14 mouse cellular contexts compared by ENCODE assay signal in genomic region chr13:100684355-100684754, GRCm38 (mm10). TPM values are rescaled to one million over a fixed set of nuclear protein-coding genes. Genes with fewer than 3 reads are reported as not detected.
DNase-seq lines count a peak whose midpoint lies in the region; ATAC-seq and TF ChIP-seq lines count a peak whose summit lies in the region.
"Had no signal": no experiment of that assay in that cellular context is flagged by ENCODE, and none has a peak within 500 bp of the region (broad histone marks: within the 10 kb centered on the region; RNA-seq: fewer than 3 reads in every experiment).

No protein-coding gene starts in this region.

- no peak overlapping the region for H3K4me2 ChIP-seq in liver, embryonic 12.5 days
- no peak overlapping the region; the same call in 1 of the 2 replicates for H3K4me2 ChIP-seq in CH12.LX (ENCODE audit: insufficient read depth, low read depth, poor library complexity, severe bottlenecking)
- H3K4me2 ChIP-seq in hindbrain, embryonic 13.5 days: no peak overlapping the region

- no peak for ATAC-seq in liver, embryonic 12.5 days
- ATAC-seq in megakaryocyte progenitor cell, adult 5-6 weeks (replicated peaks; ENCODE audit: poor library complexity): peak; percentile 94
- ATAC-seq in hindbrain, embryonic 13.5 days (ENCODE audit: low FRiP score): no peak

- H3K9me3 ChIP-seq in liver, embryonic 12.5 days (replicated peaks): no peaks in the 10 kb centered on the region
- H3K9me3 ChIP-seq in CH12.LX (replicated peaks; ENCODE audit: low read length): no peaks in the 10 kb centered on the region
- H3K9me3 ChIP-seq in hindbrain, embryonic 13.5 days: no peaks in the 10 kb centered on the region
- H3K9me3 ChIP-seq: megakaryocyte, embryonic 14.5 days had no signal

- TF ChIP-seq RAD21 in CH12.LX (IDR thresholded peaks at IDR 0.05; ENCODE audit: low read depth, low read length): peak; percentile 66

- no peak for TF ChIP-seq POLR2A in CH12.LX (IDR thresholded peaks at IDR 0.05; ENCODE audit: low read depth, low read length)
- no peak for TF ChIP-seq POLR2A in bone marrow macrophage, adult 2 months (IDR thresholded peaks at IDR 0.05; ENCODE audit: borderline replicate concordance, low read depth, low read length)

- peaks cover 11% of the 10 kb centered on the region for H3K36me3 ChIP-seq in liver, embryonic 12.5 days
- no peaks in the 10 kb centered on the region for H3K36me3 ChIP-seq in CH12.LX (replicated peaks in 1 of 2; ENCODE audit: control insufficient read depth in 1 of 2, insufficient read depth in 1 of 2, low read length in 1 of 2)
- no peaks in the 10 kb centered on the region for H3K36me3 ChIP-seq in hindbrain, embryonic 13.5 days

- H3K9ac ChIP-seq in liver, embryonic 12.5 days: no peak overlapping the region
- no peak overlapping the region for H3K9ac ChIP-seq in CH12.LX (ENCODE audit: insufficient read depth, low read depth)
- no peak overlapping the region for H3K9ac ChIP-seq in hindbrain, embryonic 13.5 days

- no peak for TF ChIP-seq EP300 in CH12.LX (IDR thresholded peaks at IDR 0.05; ENCODE audit: low read length)

- in situ Hi-C loops in CH12.LX (cut with MboI; ENCODE audit: low pct_ligation_motif_present, low pct_unique_long_range_greater_than_20kb, low sequenced_read_pairs): no loop called here

- WGBS in liver, embryonic 12.5 days (ENCODE audit: insufficient replicate concordance): 71% methylated on average over 2 of the region's 2 CpGs
- 72% methylated on average over 2 of the region's 2 CpGs for WGBS in hindbrain, embryonic 13.5 days

- H3K27ac ChIP-seq in liver, embryonic 12.5 days: no peak overlapping the region
- no peak overlapping the region for H3K27ac ChIP-seq in CH12.LX (ENCODE audit: insufficient read depth, low read depth)
- no peak overlapping the region for H3K27ac ChIP-seq in bone marrow macrophage, adult 2 months (ENCODE audit: insufficient read depth, low read depth, low read length)
- no peak overlapping the region for H3K27ac ChIP-seq in hindbrain, embryonic 13.5 days

- peak; percentile 46 for DNase-seq in liver
- peak; percentile 60 for DNase-seq in CH12.LX (ENCODE audit: extremely low read depth)
- DNase-seq in right cerebral cortex, postnatal 10 days (ENCODE audit: low spot score in 2 of 2): no peak
- DNase-seq in left cerebral cortex, adult 8-10 months (ENCODE audit: low spot score in 2 of 2): no peak
- DNase-seq: cerebellum, adult 8-10 months; heart, postnatal 4 days; kidney, postnatal 10 days; left cerebral cortex, postnatal 4 days; right cerebral cortex, postnatal 25 days had no signal

- no peaks in the 10 kb centered on the region for H3K79me2 ChIP-seq in CH12.LX (replicated peaks; ENCODE audit: control insufficient read depth, extremely low read depth, insufficient read depth, poor library complexity, severe bottlenecking)

- no peaks in the 10 kb centered on the region for H3K4me1 ChIP-seq in liver, embryonic 12.5 days
- H3K4me1 ChIP-seq in CH12.LX (ENCODE audit: control insufficient read depth in 1 of 2, insufficient read depth in 2 of 2): peaks cover 0 to 4% of the 10 kb centered on the region in 2 experiments; a peak in 1 of 4 replicates
- peaks cover 10% of the 10 kb centered on the region; the same call in 1 of the 2 replicates for H3K4me1 ChIP-seq in bone marrow macrophage, adult 2 months (ENCODE audit: control insufficient read depth, insufficient read depth, low read length)
- H3K4me1 ChIP-seq in hindbrain, embryonic 13.5 days (replicated peaks): no peaks in the 10 kb centered on the region
- H3K4me1 ChIP-seq: megakaryocyte, embryonic 14.5 days had no signal

- dilution Hi-C loops in CH12.LX (cut with MboI; ENCODE audit: extremely low pct_ligation_motif_present, extremely low pct_unique_long_range_greater_than_20kb, low sequenced_read_pairs): no loop called here

- H3K27me3 ChIP-seq in liver, embryonic 12.5 days (replicated peaks): no peaks in the 10 kb centered on the region
- no peaks in the 10 kb centered on the region for H3K27me3 ChIP-seq in CH12.LX (replicated peaks)
- no peaks in the 10 kb centered on the region for H3K27me3 ChIP-seq in hindbrain, embryonic 13.5 days
- H3K27me3 ChIP-seq: megakaryocyte, embryonic 14.5 days had no signal

- peak; percentile 39 to 68; a peak in 3 of 4 replicates for TF ChIP-seq CTCF in CH12.LX (conservative IDR thresholded peaks at IDR 0.05 in 1 of 2, IDR thresholded peaks at IDR 0.05 in 1 of 2; ENCODE audit: low read depth in 2 of 2, low read length in 2 of 2)
- TF ChIP-seq CTCF in bone marrow macrophage, adult 2 months (IDR thresholded peaks at IDR 0.05; ENCODE audit: low read depth, low read length): peak; percentile 36; the same call in 1 of the 2 replicates

- no peak overlapping the region for H3K4me3 ChIP-seq in liver, embryonic 12.5 days
- H3K4me3 ChIP-seq in CH12.LX (replicated peaks in 1 of 3; ENCODE audit: low read depth in 2 of 3, low read length in 2 of 3, poor library complexity in 1 of 3): no peak overlapping the region
- H3K4me3 ChIP-seq in bone marrow macrophage, adult 2 months (ENCODE audit: insufficient read depth, low read length): no peak overlapping the region
- H3K4me3 ChIP-seq in hindbrain, embryonic 13.5 days: no peak overlapping the region
- H3K4me3 ChIP-seq: megakaryocyte, embryonic 14.5 days had no signal

TF ChIP-seq in CH12.LX, 34 proteins besides CTCF, POLR2A, EP300 and RAD21:
- TF ChIP-seq SMC3 (IDR thresholded peaks at IDR 0.05; ENCODE audit: low read depth, low read length) (peak; percentile 44), NRF1 (IDR thresholded peaks at IDR 0.05; ENCODE audit: low read depth, low read length) (no peak)

RNA-seq across cellular contexts. Expression of gene Ccdc125, which starts 14.8 kb away (rescaled TPM):
- polyA plus RNA-seq in liver, embryonic 12.5 days (2016; fragmentation: Nextera tagmentation; extraction: Ambion mirVana): 6.4 and 6.8 TPM in 2 replicates
- total RNA-seq in CH12.LX (2012; rRNA removed) (0.59 TPM in 2 replicates), CH12.LX (2014; rRNA removed) (not detected in 2 replicates)
- 0.13 TPM in 1 of 2 replicates, not detected in the other for polyA plus RNA-seq in CH12.LX (2012; ENCODE audit: insufficient read length, low read depth)
- 7.6 and 9.3 TPM in 2 replicates for polyA plus RNA-seq in bone marrow macrophage, adult 2 months (2012; ENCODE audit: insufficient read depth, insufficient read length, missing spikeins)
- 24.0 and 28.2 TPM in 2 replicates for total RNA-seq in megakaryocyte progenitor cell, adult 5-6 weeks (2015)
- total RNA-seq in megakaryocyte progenitor cell, adult 5-6 weeks (2017): 48.0 and 48.1 TPM in 2 replicates
- 1.9 TPM in 2 replicates for polyA plus RNA-seq in hindbrain, embryonic 13.5 days (2015; fragmentation: Nextera tagmentation; extraction: Ambion mirVana)
- total RNA-seq in left cerebral cortex, adult 8-10 months (2022): under 1 TPM; 0.26 to 0.51 (median 0.46) TPM

RNA-seq across cellular contexts. Expression of gene Taf9, which starts 33.0 kb away (rescaled TPM):
- 17.8 and 17.9 TPM in 2 replicates for polyA plus RNA-seq in liver, embryonic 12.5 days (2016; fragmentation: Nextera tagmentation; extraction: Ambion mirVana)
- total RNA-seq in CH12.LX (2012; rRNA removed): 4.4 and 7.2 TPM in 2 replicates
- 14.3 and 14.8 TPM in 2 replicates for total RNA-seq in CH12.LX (2014; rRNA removed)
- 9.7 and 14.9 TPM in 2 replicates for polyA plus RNA-seq in CH12.LX (2012; ENCODE audit: insufficient read length, low read depth)
- polyA plus RNA-seq in bone marrow macrophage, adult 2 months (2012; ENCODE audit: insufficient read depth, insufficient read length, missing spikeins): 2.1 and 3.5 TPM in 2 replicates
- 62.2 and 84.3 TPM in 2 replicates for total RNA-seq in megakaryocyte progenitor cell, adult 5-6 weeks (2015)
- total RNA-seq in megakaryocyte progenitor cell, adult 5-6 weeks (2017): 37.0 and 56.6 TPM in 2 replicates
- polyA plus RNA-seq in hindbrain, embryonic 13.5 days (2015; fragmentation: Nextera tagmentation; extraction: Ambion mirVana): 21.2 and 28.6 TPM in 2 replicates
- total RNA-seq in left cerebral cortex, adult 8-10 months (2022): 10 to 100 TPM; 27.6 to 38.4 (median 34.2) TPM

RNA-seq across cellular contexts. Expression of gene Rad17, which starts 33.5 kb away (rescaled TPM):
- polyA plus RNA-seq in liver, embryonic 12.5 days (2016; fragmentation: Nextera tagmentation; extraction: Ambion mirVana): 20.0 and 20.3 TPM in 2 replicates
- total RNA-seq in CH12.LX (2012; rRNA removed) (19.8 and 23.9 TPM in 2 replicates), CH12.LX (2014; rRNA removed) (47.8 and 54.4 TPM in 2 replicates)
- 19.8 and 22.3 TPM in 2 replicates for polyA plus RNA-seq in CH12.LX (2012; ENCODE audit: insufficient read length, low read depth)
- polyA plus RNA-seq in bone marrow macrophage, adult 2 months (2012; ENCODE audit: insufficient read depth, insufficient read length, missing spikeins): 17.5 and 18.6 TPM in 2 replicates
- total RNA-seq in megakaryocyte progenitor cell, adult 5-6 weeks (2015): 30.2 and 33.0 TPM in 2 replicates
- total RNA-seq in megakaryocyte progenitor cell, adult 5-6 weeks (2017): 34.9 and 38.4 TPM in 2 replicates
- 19.8 and 19.9 TPM in 2 replicates for polyA plus RNA-seq in hindbrain, embryonic 13.5 days (2015; fragmentation: Nextera tagmentation; extraction: Ambion mirVana)
- total RNA-seq in left cerebral cortex, adult 8-10 months (2022): 10 to 100 TPM; 15.1 to 16.0 (median 15.6) TPM

RNA-seq across cellular contexts. Expression of gene Ak6, which starts 33.6 kb away (rescaled TPM):
- 216 and 222 TPM in 2 replicates for polyA plus RNA-seq in liver, embryonic 12.5 days (2016; fragmentation: Nextera tagmentation; extraction: Ambion mirVana)
- total RNA-seq in CH12.LX (2012; rRNA removed) (179 and 210 TPM in 2 replicates), CH12.LX (2014; rRNA removed) (476 and 500 TPM in 2 replicates)
- polyA plus RNA-seq in CH12.LX (2012; ENCODE audit: insufficient read length, low read depth): 238 and 246 TPM in 2 replicates
- polyA plus RNA-seq in bone marrow macrophage, adult 2 months (2012; ENCODE audit: insufficient read depth, insufficient read length, missing spikeins): 93.3 and 95.3 TPM in 2 replicates
- 391 and 416 TPM in 2 replicates for total RNA-seq in megakaryocyte progenitor cell, adult 5-6 weeks (2015)
- 317 and 335 TPM in 2 replicates for total RNA-seq in megakaryocyte progenitor cell, adult 5-6 weeks (2017)
- polyA plus RNA-seq in hindbrain, embryonic 13.5 days (2015; fragmentation: Nextera tagmentation; extraction: Ambion mirVana): 335 and 338 TPM in 2 replicates
- 10 to 100 TPM; 71.1 to 90.0 (median 86.4) TPM for total RNA-seq in left cerebral cortex, adult 8-10 months (2022)

RNA-seq across cellular contexts. Expression of gene Cdk7, which starts 46.4 kb away (rescaled TPM):
- polyA plus RNA-seq in liver, embryonic 12.5 days (2016; fragmentation: Nextera tagmentation; extraction: Ambion mirVana): 60.1 TPM in 2 replicates
- 29.4 and 42.6 TPM in 2 replicates for total RNA-seq in CH12.LX (2012; rRNA removed)
- total RNA-seq in CH12.LX (2014; rRNA removed): 47.8 and 53.6 TPM in 2 replicates
- 56.9 and 57.4 TPM in 2 replicates for polyA plus RNA-seq in CH12.LX (2012; ENCODE audit: insufficient read length, low read depth)
- 27.1 and 29.5 TPM in 2 replicates for polyA plus RNA-seq in bone marrow macrophage, adult 2 months (2012; ENCODE audit: insufficient read depth, insufficient read length, missing spikeins)
- 55.6 and 55.9 TPM in 2 replicates for total RNA-seq in megakaryocyte progenitor cell, adult 5-6 weeks (2015)
- 51.1 and 56.8 TPM in 2 replicates for total RNA-seq in megakaryocyte progenitor cell, adult 5-6 weeks (2017)
- polyA plus RNA-seq in hindbrain, embryonic 13.5 days (2015; fragmentation: Nextera tagmentation; extraction: Ambion mirVana): 50.7 and 53.1 TPM in 2 replicates
- total RNA-seq in left cerebral cortex, adult 8-10 months (2022): 10 to 100 TPM; 39.9 to 42.9 (median 41.5) TPM

Comparison
In these comparisons a context has a peak if more than half of its experiments do, and no peak if none do; other contexts are left out.
1. DNase-seq: peak in liver (single experiment) and CH12.LX (single experiment); none in right cerebral cortex, postnatal 10 days (0 of 2) and left cerebral cortex, adult 8-10 months (0 of 2).